Comparison of ENCODE assay signal across 9 mouse cellular contexts in genomic region chrX:106171853-106172154, GRCm38 (mm10). TPM values are rescaled to one million over a fixed set of nuclear protein-coding genes. Genes with fewer than 3 reads are reported as not detected.
DNase-seq lines count a peak whose midpoint lies in the region; ATAC-seq and TF ChIP-seq lines count a peak whose summit lies in the region.
"Had no signal": no experiment of that assay in that cellular context is flagged by ENCODE, and none has a peak within 500 bp of the region (broad histone marks: within the 10 kb centered on the region; RNA-seq: fewer than 3 reads in every experiment).

No protein-coding gene starts in this region.

- peak overlapping the region; percentile 23; the same call in 1 of the 2 replicates for H3K4me3 ChIP-seq in forebrain, embryonic 14.5 days (ENCODE audit: low read depth, low read length)
- peak overlapping the region; percentile 38; the same call in 1 of the 2 replicates for H3K4me3 ChIP-seq in liver, embryonic 12.5 days
- H3K4me3 ChIP-seq in thymus, adult 2 months (ENCODE audit: control insufficient read depth, insufficient read depth, low read length), result no peak overlapping the region
- H3K4me3 ChIP-seq: myocyte had no signal

- no peak overlapping the region; the same call in 1 of the 2 replicates for H3K9ac ChIP-seq in forebrain, embryonic 14.5 days (ENCODE audit: low read length)
- H3K9ac ChIP-seq in liver, embryonic 12.5 days, result no peak overlapping the region

- intact Hi-C loops in gastrocnemius, postnatal 14 days (cut with DNase I; ENCODE audit: low total_unique reads), result no loop called here

- H3K4me2 ChIP-seq in forebrain, embryonic 14.5 days (ENCODE audit: low read length), result peak overlapping the region; percentile 41
- peak overlapping the region; percentile 62 for H3K4me2 ChIP-seq in liver, embryonic 12.5 days

- TF ChIP-seq POLR2A in thymus, adult 2 months (IDR thresholded peaks at IDR 0.05; ENCODE audit: control insufficient read depth, extremely low read depth, insufficient read depth, low read length, poor library complexity), result no peak

- peak; percentile 24; the same call in 1 of the 2 replicates for ATAC-seq in forebrain, embryonic 14.5 days
- no peak for ATAC-seq in liver, embryonic 12.5 days

- no peak for TF ChIP-seq CTCF in thymus, adult 2 months (IDR thresholded peaks at IDR 0.05; ENCODE audit: borderline replicate concordance, control insufficient read depth, extremely low read depth, insufficient read depth, low read length, poor library complexity)

- WGBS in forebrain, embryonic 14.5 days, result 78% methylated on average over 5 of the region's 6 CpGs
- WGBS in liver, embryonic 12.5 days (ENCODE audit: insufficient replicate concordance), result 43% methylated on average over 5 of the region's 6 CpGs
- 8% methylated on average over 5 of the region's 6 CpGs for WGBS in thymus, adult 2 months

- peak; percentile 7 for DNase-seq in kidney, postnatal 14 days
- no peak for DNase-seq in kidney, adult 8-10 months
- DNase-seq in forebrain, embryonic 14.5 days (ENCODE audit: low spot score), result no peak
- DNase-seq in thymus, adult 2 months, result peak; percentile 42
- no peak for DNase-seq in layer of hippocampus, adult 9-11 months
- DNase-seq in gastrocnemius, postnatal 14 days, result no peak
- no peak for DNase-seq in adrenal gland, adult (ENCODE audit: inconsistent age in 2 of 2, low spot score in 1 of 2)

- H3K4me1 ChIP-seq in forebrain, embryonic 14.5 days (ENCODE audit: control insufficient read depth, insufficient read depth, low read length), result no peaks in the 10 kb centered on the region
- no peaks in the 10 kb centered on the region for H3K4me1 ChIP-seq in liver, embryonic 12.5 days
- 0 out of 2 replicates have a peak, but pooled peaks cover 3% of the 10 kb centered on the region for H3K4me1 ChIP-seq in thymus, adult 2 months (replicated peaks; ENCODE audit: control insufficient read depth, insufficient read depth, low read length)

- H3K36me3 ChIP-seq in forebrain, embryonic 14.5 days (ENCODE audit: control insufficient read depth, insufficient read depth, low read length), result no peaks in the 10 kb centered on the region
- H3K36me3 ChIP-seq in liver, embryonic 12.5 days, result no peaks in the 10 kb centered on the region
- no peaks in the 10 kb centered on the region for H3K36me3 ChIP-seq in thymus, adult 2 months (ENCODE audit: control insufficient read depth, insufficient read depth, low read length)

- no peak overlapping the region for H3K27ac ChIP-seq in forebrain, embryonic 14.5 days (ENCODE audit: low read depth, low read length)
- H3K27ac ChIP-seq in liver, embryonic 12.5 days, result no peak overlapping the region
- no peak overlapping the region; the same call in 1 of the 2 replicates for H3K27ac ChIP-seq in thymus, adult 2 months (ENCODE audit: control insufficient read depth, insufficient read depth, low read length)

- H3K27me3 ChIP-seq in forebrain, embryonic 14.5 days (replicated peaks; ENCODE audit: control insufficient read depth, insufficient read depth, low read length), result no peaks in the 10 kb centered on the region
- no peaks in the 10 kb centered on the region for H3K27me3 ChIP-seq in liver, embryonic 12.5 days (replicated peaks)
- no peaks in the 10 kb centered on the region for H3K27me3 ChIP-seq in thymus, adult 2 months (ENCODE audit: control insufficient read depth, insufficient read depth, low read length)

- H3K9me3 ChIP-seq in forebrain, embryonic 14.5 days (replicated peaks; ENCODE audit: control insufficient read depth, low read length), result no peaks in the 10 kb centered on the region
- H3K9me3 ChIP-seq in liver, embryonic 12.5 days (replicated peaks), result no peaks in the 10 kb centered on the region

RNA-seq across cellular contexts. Expression of gene Pgk1, which starts 15.1 kb away (rescaled TPM):
- polyA plus RNA-seq in forebrain, embryonic 14.5 days (2014; fragmentation: Nextera tagmentation; extraction: Ambion mirVana), result 281 and 325 TPM in 2 replicates
- 271 and 290 TPM in 2 replicates for polyA plus RNA-seq in liver, embryonic 12.5 days (2016; fragmentation: Nextera tagmentation; extraction: Ambion mirVana)
- polyA plus RNA-seq in thymus, adult 2 months (2012; rRNA removed), result 115 and 117 TPM in 2 replicates
- 1,000 to 10,000 TPM; 1,326 to 1,532 TPM for total RNA-seq in gastrocnemius, postnatal 14 days (2021)

RNA-seq across cellular contexts. Expression of gene Tlr13, which starts 28.8 kb away (rescaled TPM):
- 0.23 and 0.25 TPM in 2 replicates for polyA plus RNA-seq in forebrain, embryonic 14.5 days (2014; fragmentation: Nextera tagmentation; extraction: Ambion mirVana)
- 0.38 and 0.56 TPM in 2 replicates for polyA plus RNA-seq in liver, embryonic 12.5 days (2016; fragmentation: Nextera tagmentation; extraction: Ambion mirVana)
- polyA plus RNA-seq in thymus, adult 2 months (2012; rRNA removed), result 0.87 and 1.3 TPM in 2 replicates
- total RNA-seq in gastrocnemius, postnatal 14 days (2021), result under 1 TPM; 0.62 to 0.78 TPM
- polyA plus RNA-seq: myocyte had no signal

RNA-seq across cellular contexts. Expression of gene Taf9b, which starts 49.2 kb away (rescaled TPM):
- polyA plus RNA-seq in forebrain, embryonic 14.5 days (2014; fragmentation: Nextera tagmentation; extraction: Ambion mirVana), result 19.1 and 19.7 TPM in 2 replicates
- polyA plus RNA-seq in liver, embryonic 12.5 days (2016; fragmentation: Nextera tagmentation; extraction: Ambion mirVana), result 7.8 and 8.8 TPM in 2 replicates
- 4.4 and 5.5 TPM in 2 replicates for polyA plus RNA-seq in thymus, adult 2 months (2012; rRNA removed)
- 1 to 10 TPM; 5.6 to 6.9 TPM for total RNA-seq in gastrocnemius, postnatal 14 days (2021)

Comparison
In these comparisons a context has a peak if more than half of its experiments do, and no peak if none do; other contexts are left out.
1. DNase-seq: peak in kidney, postnatal 14 days (single experiment) and thymus, adult 2 months (single experiment); none in kidney, adult 8-10 months (0 of 2), forebrain, embryonic 14.5 days (single experiment), layer of hippocampus, adult 9-11 months (single experiment), gastrocnemius, postnatal 14 days (single experiment) and adrenal gland, adult (0 of 2).